Mouse (Mus musculus): ENCODE measurements around the gene Myh3.

- TF ChIP-seq POLR2A (IDR thresholded peaks at IDR 0.05; ENCODE audit: insufficient read length, low read depth) (no peak), TCF12 (IDR thresholded peaks at IDR 0.05; ENCODE audit: insufficient read depth, poor library complexity, severe bottlenecking) (no peak), MYOD1 (IDR thresholded peaks at IDR 0.05; ENCODE audit: control insufficient read depth in 1 of 3, insufficient read length in 2 of 3, low read depth in 2 of 3) (no peak), POLR2AphosphoS2 (IDR thresholded peaks at IDR 0.05; ENCODE audit: insufficient read length, low read depth) (no peak), MAX (IDR thresholded peaks at IDR 0.05; ENCODE audit: low read depth) (no peak), USF1 (IDR thresholded peaks at IDR 0.05; ENCODE audit: low read depth) (no peak), REST (IDR thresholded peaks at IDR 0.05; ENCODE audit: insufficient read depth, insufficient read length) (no peak), MYOG (IDR thresholded peaks at IDR 0.05; ENCODE audit: control insufficient read depth in 1 of 3, insufficient read depth in 1 of 3, insufficient read length in 2 of 3, low read depth in 2 of 3) (no peak), E2F4 (IDR thresholded peaks at IDR 0.05; ENCODE audit: insufficient read depth) (no peak), SRF (IDR thresholded peaks at IDR 0.05; ENCODE audit: control insufficient read depth, insufficient read length, low read depth) (no peak), TCF3 (IDR thresholded peaks at IDR 0.05; ENCODE audit: insufficient read length, low read depth) (no peak)
These were observed 23.2 kb upstream of the Myh3 start for GRCm38 (mm10) chr11:67054754-67055365.

Data from myocyte (in vitro differentiated cells).